Mouse (Mus musculus): ENCODE measurements around the gene Gm45234.
"Not testable (repeated sequence)": the region's sequence is repeated elsewhere in the genome, so short reads cannot be mapped to it uniquely, and the experiment has no call there.

Gene Gm45234

GRCm38 (mm10) chr6:124755831-124756595, at the start of gene Gm45234, which contains the start of gene Atn1:
Gene Gm45234 (minus strand): TSS chr6:124756021.
Gene Atn1 (minus strand): TSS chr6:124756524.
- no peak for DNase-seq (ENCODE audit: low spot score in 2 of 2)

- no peak for DNase-seq (ENCODE audit: low spot score in 2 of 2)
Observed at GRCm38 (mm10) chr6:124804341-124804740, 48.5 kb upstream of the Gm45234 start.

GRCm38 (mm10) chr6:124803691-124804090, 47.9 kb upstream of the Gm45234 start:
- not testable (repeated sequence) for DNase-seq (ENCODE audit: low spot score in 2 of 2)

GRCm38 (mm10) chr6:124803061-124803460, 47.2 kb upstream of the Gm45234 start:
- no peak for DNase-seq (ENCODE audit: low spot score in 2 of 2)

- not testable (repeated sequence) for DNase-seq (ENCODE audit: low spot score in 2 of 2)
Observed at GRCm38 (mm10) chr6:124802400-124802799, 46.6 kb upstream of the Gm45234 start.

- DNase-seq (ENCODE audit: low spot score in 2 of 2), result no peak
Observed at GRCm38 (mm10) chr6:124796200-124796599, 40.4 kb upstream of the Gm45234 start.

- no peak for DNase-seq (ENCODE audit: low spot score in 2 of 2)
Observed at GRCm38 (mm10) chr6:124795781-124796180, 40.0 kb upstream of the Gm45234 start.

- no peak for DNase-seq (ENCODE audit: low spot score in 2 of 2)
Observed at GRCm38 (mm10) chr6:124791911-124792310, 36.1 kb upstream of the Gm45234 start.

- no peak for DNase-seq (ENCODE audit: low spot score in 2 of 2)
Observed at GRCm38 (mm10) chr6:124790121-124790520, 34.3 kb upstream of the Gm45234 start.

- no peak for DNase-seq (ENCODE audit: low spot score in 2 of 2)
Observed at GRCm38 (mm10) chr6:124789519-124789918, 33.7 kb upstream of the Gm45234 start.

GRCm38 (mm10) chr6:124787722-124788121, 31.9 kb upstream of the Gm45234 start:
- DNase-seq (ENCODE audit: low spot score in 2 of 2), result no peak

- no peak for DNase-seq (ENCODE audit: low spot score in 2 of 2)
Observed at GRCm38 (mm10) chr6:124786756-124787420, 31.1 kb upstream of the Gm45234 start.

GRCm38 (mm10) chr6:124782436-124782835, 26.6 kb upstream of the Gm45234 start:
- no peak for DNase-seq (ENCODE audit: low spot score in 2 of 2)

- DNase-seq (ENCODE audit: low spot score in 2 of 2), result peak in 1 of 2 experiments; percentile 26
Observed at GRCm38 (mm10) chr6:124780917-124781316, 25.1 kb upstream of the Gm45234 start.

- no peak for DNase-seq (ENCODE audit: low spot score in 2 of 2)
Observed at GRCm38 (mm10) chr6:124779984-124780416, 24.2 kb upstream of the Gm45234 start.

- DNase-seq (ENCODE audit: low spot score in 2 of 2), result peak in 1 of 2 experiments; percentile 34
Observed at GRCm38 (mm10) chr6:124779222-124779983, 23.6 kb upstream of the Gm45234 start, which contains the start of gene Lrrc23. Gene Lrrc23 (minus strand): TSS chr6:124779727.

GRCm38 (mm10) chr6:124770511-124770910, 14.7 kb upstream of the Gm45234 start:
- DNase-seq (ENCODE audit: low spot score in 2 of 2), result no peak

GRCm38 (mm10) chr6:124770013-124770412, 14.2 kb upstream of the Gm45234 start:
- no peak for DNase-seq (ENCODE audit: low spot score in 2 of 2)

GRCm38 (mm10) chr6:124769101-124769765, 13.4 kb upstream of the Gm45234 start, which contains the start of gene Eno2:
Gene Eno2 (minus strand): TSS chr6:124769673.
- DNase-seq (ENCODE audit: low spot score in 2 of 2), result peak; percentile 71

GRCm38 (mm10) chr6:124768704-124769044, 12.9 kb upstream of the Gm45234 start:
- DNase-seq (ENCODE audit: low spot score in 2 of 2), result no peak

GRCm38 (mm10) chr6:124767920-124768703, 12.3 kb upstream of the Gm45234 start:
- DNase-seq (ENCODE audit: low spot score in 2 of 2), result peak; percentile 57 to 60

Data from frontal cortex, postnatal 36 days (tissue).